Mouse (Mus musculus): ENCODE data around the gene Traf3. TPM values are rescaled to one million over a fixed set of nuclear protein-coding genes. Genes with fewer than 3 reads are reported as not detected.

Gene Traf3
- polyA plus RNA-seq, 1 experiment, result not detected

GRCm38 (mm10) chr12:111166681-111167289 lies 615 bp downstream of the Traf3 start:
- no peak for TF ChIP-seq GATA1 (IDR thresholded peaks at IDR 0.05; ENCODE audit: low read length)

DNA sequence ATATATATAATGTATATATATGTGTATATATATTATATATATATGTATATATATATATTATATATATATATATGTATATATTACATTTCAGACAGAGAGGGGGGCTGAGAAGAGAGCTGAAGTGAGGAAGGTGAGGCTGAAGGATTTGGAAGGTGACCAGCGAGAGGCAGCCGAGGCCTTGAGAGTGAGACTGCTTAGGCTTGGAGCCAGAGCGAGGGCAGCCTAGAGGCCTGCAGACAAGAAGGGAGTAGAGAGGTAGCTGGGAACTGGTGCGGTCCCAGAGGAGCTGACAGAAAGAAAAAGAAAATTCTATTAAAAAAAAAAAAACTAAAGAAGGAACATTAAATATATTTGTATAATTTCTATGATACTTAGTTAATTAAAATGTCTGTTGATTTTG lies 2.7 kb downstream of the Traf3 start:
- TF ChIP-seq GATA1 (IDR thresholded peaks at IDR 0.05; ENCODE audit: low read length), result no peak

DNA sequence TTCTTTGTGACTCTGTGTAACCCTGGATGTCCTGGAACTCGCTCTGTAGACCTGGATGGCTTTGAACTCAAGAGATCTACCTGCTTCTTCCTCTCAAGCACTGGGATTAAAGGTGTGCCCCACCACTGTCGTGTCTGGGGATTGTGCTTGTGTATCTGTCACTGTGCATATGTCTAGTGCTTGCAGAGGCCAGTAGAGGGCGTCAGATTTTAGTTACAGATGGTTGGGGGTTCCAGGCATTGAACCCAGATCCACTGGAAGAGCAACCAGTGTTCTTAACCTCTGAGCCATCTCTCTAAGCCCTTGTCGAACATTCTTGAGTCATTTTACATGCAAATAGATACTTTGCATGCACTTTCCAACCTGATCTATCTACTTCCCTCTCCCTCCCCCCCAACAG lies 12.6 kb downstream of the Traf3 start:
- TF ChIP-seq GATA1 (IDR thresholded peaks at IDR 0.05; ENCODE audit: low read length), result no peak

DNA sequence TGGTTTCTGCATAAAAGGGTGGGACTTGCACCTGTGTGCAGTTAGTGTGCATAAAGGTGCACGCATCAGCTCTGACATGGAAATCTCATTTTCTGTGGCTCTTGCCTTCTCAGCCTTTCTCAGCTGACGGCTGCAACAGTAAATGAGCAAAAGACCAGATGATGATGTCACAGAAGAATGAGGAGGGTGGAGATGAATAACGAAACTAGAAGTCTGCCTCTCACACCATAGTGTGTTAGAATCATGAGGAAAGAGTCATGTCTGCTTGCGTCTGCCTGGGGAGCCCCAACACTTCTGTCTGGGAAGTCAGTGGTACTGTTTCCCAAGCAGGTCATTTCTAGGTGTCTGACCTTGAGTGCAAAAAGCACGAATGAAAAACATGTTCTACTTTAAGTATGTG lies 15.7 kb downstream of the Traf3 start:
- no peak for TF ChIP-seq GATA1 (IDR thresholded peaks at IDR 0.05; ENCODE audit: low read length)

DNA sequence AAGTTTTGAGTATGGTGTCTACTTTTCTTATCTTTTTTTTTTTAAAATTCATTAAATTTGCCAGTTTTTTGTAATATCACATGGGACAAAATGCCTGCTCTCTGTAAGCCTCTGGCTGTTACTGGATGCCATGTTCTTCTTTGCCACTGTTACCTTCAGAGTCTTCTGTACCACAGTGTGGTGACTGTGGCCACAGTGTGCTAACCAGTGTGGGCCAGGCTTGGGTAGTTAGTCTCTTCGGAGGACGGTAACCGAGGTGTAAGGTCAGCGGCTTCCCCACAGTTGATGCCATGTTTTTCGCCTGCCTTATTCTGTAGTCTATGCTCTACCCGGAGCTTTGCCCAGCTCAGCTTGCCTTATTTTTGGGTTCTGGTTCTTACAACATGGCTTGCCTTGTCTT lies 16.2 kb downstream of the Traf3 start:
- no peak for TF ChIP-seq GATA1 (IDR thresholded peaks at IDR 0.05; ENCODE audit: low read length)

GRCm38 (mm10) chr12:111184476-111184875 lies 18.3 kb downstream of the Traf3 start, which contains the start of gene 4930595D18Rik:
4930595D18Rik (minus strand) TSS chr12:111184491.
- TF ChIP-seq GATA1 (IDR thresholded peaks at IDR 0.05; ENCODE audit: low read length), result no peak

GRCm38 (mm10) chr12:111186986-111187385 lies 20.8 kb downstream of the Traf3 start:
- TF ChIP-seq GATA1 (IDR thresholded peaks at IDR 0.05; ENCODE audit: low read length), result no peak

GRCm38 (mm10) chr12:111188295-111188694 lies 22.1 kb downstream of the Traf3 start:
- no peak for TF ChIP-seq GATA1 (IDR thresholded peaks at IDR 0.05; ENCODE audit: low read length)

DNA sequence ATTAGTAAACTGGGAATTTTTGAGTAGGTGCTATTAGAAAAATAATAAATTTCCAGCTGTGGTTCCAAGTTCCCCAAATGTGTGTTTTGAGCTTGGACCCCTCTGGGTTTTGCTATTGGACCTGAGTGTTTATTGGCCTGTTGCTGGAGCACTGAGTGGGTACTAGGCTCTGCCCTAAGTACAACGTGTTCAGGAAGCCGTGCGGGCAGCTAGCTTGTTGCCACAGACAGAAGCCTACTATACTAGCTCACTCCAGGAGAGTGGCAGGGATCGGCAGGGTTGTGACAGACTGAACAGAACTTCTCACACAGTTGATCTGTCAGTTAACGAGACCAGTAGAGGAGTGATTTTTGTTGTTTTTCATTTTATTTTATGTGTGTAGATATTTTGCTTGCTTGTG lies 24.2 kb downstream of the Traf3 start:
- no peak for TF ChIP-seq GATA1 (IDR thresholded peaks at IDR 0.05; ENCODE audit: low read length)

GRCm38 (mm10) chr12:111190891-111191290 lies 24.7 kb downstream of the Traf3 start:
- TF ChIP-seq GATA1 (IDR thresholded peaks at IDR 0.05; ENCODE audit: low read length), result no peak

GRCm38 (mm10) chr12:111192777-111193176 lies 26.6 kb downstream of the Traf3 start:
- no peak for TF ChIP-seq GATA1 (IDR thresholded peaks at IDR 0.05; ENCODE audit: low read length)

- no peak for TF ChIP-seq GATA1 (IDR thresholded peaks at IDR 0.05; ENCODE audit: low read length)
These were observed 27.2 kb downstream of the Traf3 start for GRCm38 (mm10) chr12:111193331-111193730.

- no peak for TF ChIP-seq GATA1 (IDR thresholded peaks at IDR 0.05; ENCODE audit: low read length)
These were observed 30.4 kb downstream of the Traf3 start for GRCm38 (mm10) chr12:111196548-111196947.

GRCm38 (mm10) chr12:111203076-111203475 lies 36.9 kb downstream of the Traf3 start:
- TF ChIP-seq GATA1 (IDR thresholded peaks at IDR 0.05; ENCODE audit: low read length), result no peak

- no peak for TF ChIP-seq GATA1 (IDR thresholded peaks at IDR 0.05; ENCODE audit: low read length)
These were observed 37.8 kb downstream of the Traf3 start for GRCm38 (mm10) chr12:111203945-111204344.

DNA sequence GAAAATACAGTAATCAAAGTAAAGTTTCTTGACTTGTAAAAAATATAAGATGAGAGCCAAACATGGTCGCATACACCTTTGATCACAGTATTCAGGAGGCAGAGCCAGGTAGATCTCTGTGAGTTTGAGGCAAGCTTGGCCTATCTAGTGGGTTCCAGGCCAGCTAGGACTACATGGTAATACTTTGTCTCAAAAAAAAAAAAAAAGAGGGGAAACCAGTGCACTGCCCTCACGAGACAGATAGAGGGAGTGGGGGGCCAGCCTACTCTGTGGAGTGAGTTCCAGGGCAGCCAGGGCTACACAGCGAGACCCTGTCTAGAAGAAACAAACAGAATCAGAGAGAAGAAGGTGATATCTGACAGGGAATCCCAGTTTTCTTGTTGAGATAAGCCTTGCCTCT lies 41.5 kb downstream of the Traf3 start:
- TF ChIP-seq GATA1 (IDR thresholded peaks at IDR 0.05; ENCODE audit: low read length), result no peak

DNA sequence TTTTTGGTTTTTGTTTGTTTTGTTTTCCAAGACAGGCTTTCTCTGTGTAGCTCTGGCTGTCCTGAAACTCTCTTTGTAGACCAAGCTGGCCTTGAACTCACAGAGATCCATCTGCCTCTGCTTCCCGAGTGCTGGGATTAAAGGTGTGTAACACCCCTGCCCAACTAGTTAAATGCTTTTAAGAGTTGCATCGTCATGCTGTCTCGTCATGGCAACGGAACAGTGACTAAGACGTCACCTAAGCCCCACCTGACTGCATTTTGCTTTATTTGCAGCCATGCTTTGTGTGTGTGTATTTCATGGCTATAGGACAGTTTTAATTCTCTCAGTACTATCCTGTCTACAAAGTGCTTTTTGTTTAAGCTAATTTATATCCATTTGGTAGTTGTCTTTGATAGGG lies 45.6 kb downstream of the Traf3 start:
- TF ChIP-seq GATA1 (IDR thresholded peaks at IDR 0.05; ENCODE audit: low read length), result no peak

DNA sequence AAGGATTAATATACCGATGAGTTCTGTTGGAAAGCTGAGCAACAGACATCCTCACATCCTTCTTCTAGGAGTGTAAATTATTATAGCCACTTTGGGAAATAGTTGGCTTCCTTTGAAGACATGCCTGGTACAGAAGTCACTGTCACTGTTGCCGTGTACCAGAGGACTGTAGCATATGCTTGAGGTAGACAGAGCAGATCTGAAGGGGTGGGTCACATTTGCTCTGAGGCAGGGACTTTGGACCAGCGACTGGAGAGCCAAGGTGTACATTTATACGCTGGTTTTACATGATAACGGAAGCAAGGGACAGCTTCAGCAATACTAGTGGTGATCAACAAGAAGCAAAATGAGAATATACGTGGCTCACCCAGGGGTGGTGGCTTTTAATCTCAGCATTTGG lies 52.7 kb downstream of the Traf3 start:
- TF ChIP-seq GATA1 (IDR thresholded peaks at IDR 0.05; ENCODE audit: low read length), result no peak

Data from G1E-ER4 (cell line).